Mouse (Mus musculus): ENCODE results near the gene Vwa7. TPM values are rescaled to one million over a fixed set of nuclear protein-coding genes. Genes with fewer than 3 reads are reported as not detected.

Vwa7 gene
- polyA plus RNA-seq, 1 experiment from 2014 or later: 0.28 TPM

GRCm38 (mm10) chr17:35052271-35052798, 36.0 kb downstream of the Vwa7 start:
- Histone ChIP-seq H3K36me3 (ENCODE audit: control insufficient read depth, insufficient read depth, low read length) (peaks cover 29% of the 10 kb centered on the region), H3K27me3 (ENCODE audit: control insufficient read depth, insufficient read depth, low read length) (no peaks in the 10 kb centered on the region), H3K9me3 (ENCODE audit: control insufficient read depth, low read length) (no peaks in the 10 kb centered on the region), H3K27ac (replicated peaks) (peak overlapping the region; percentile 99), H3K4me2 (replicated peaks; ENCODE audit: low read depth) (peak overlapping the region; percentile 83), H3K4me3 (ENCODE audit: low read depth, low read length) (peak overlapping the region; percentile 72), H3K4me1 (replicated peaks; ENCODE audit: control insufficient read depth, insufficient read depth) (peaks cover 12% of the 10 kb centered on the region; the same call in 1 of the 2 replicates), H3K9ac (ENCODE audit: low read length) (peak overlapping the region; percentile 88)
- no peak for TF ChIP-seq CTCF (IDR thresholded peaks at IDR 0.05; ENCODE audit: low read depth)
- no peak for TF ChIP-seq EP300 (optimal IDR thresholded peaks at IDR 0.05)
- WGBS: 57% methylated on average over 12 of the region's 12 CpGs
- DNase-seq (ENCODE audit: low spot score) (no peak), ATAC-seq (ENCODE audit: low FRiP score, low TSS enrichment) (no peak)

- Histone ChIP-seq H3K36me3 (ENCODE audit: control insufficient read depth, insufficient read depth, low read length) (peaks cover 36% of the 10 kb centered on the region), H3K9ac (ENCODE audit: low read length) (no peak overlapping the region), H3K4me3 (ENCODE audit: low read depth, low read length) (no peak overlapping the region), H3K27ac (replicated peaks) (no peak overlapping the region), H3K9me3 (ENCODE audit: control insufficient read depth, low read length) (no peaks in the 10 kb centered on the region), H3K27me3 (ENCODE audit: control insufficient read depth, insufficient read depth, low read length) (no peaks in the 10 kb centered on the region), H3K4me1 (replicated peaks; ENCODE audit: control insufficient read depth, insufficient read depth) (0 out of 2 replicates have a peak, but pooled peaks cover 4% of the 10 kb centered on the region), H3K4me2 (replicated peaks; ENCODE audit: low read depth) (no peak overlapping the region)
- ATAC-seq (ENCODE audit: low FRiP score, low TSS enrichment) (no peak), DNase-seq (ENCODE audit: low spot score) (no peak)
- TF ChIP-seq EP300 (optimal IDR thresholded peaks at IDR 0.05): no peak
- TF ChIP-seq CTCF (IDR thresholded peaks at IDR 0.05; ENCODE audit: low read depth): no peak
- 83% methylated on average over 7 of the region's 7 CpGs for WGBS
These were observed 39.5 kb downstream of the Vwa7 start for GRCm38 (mm10) chr17:35055691-35056495.

GRCm38 (mm10) chr17:35057090-35057489, 40.7 kb downstream of the Vwa7 start:
- no peak for TF ChIP-seq EP300 (optimal IDR thresholded peaks at IDR 0.05)
- TF ChIP-seq CTCF (IDR thresholded peaks at IDR 0.05; ENCODE audit: low read depth): no peak
- 60% methylated on average over 3 of the region's 3 CpGs for WGBS
- Histone ChIP-seq H3K27me3 (ENCODE audit: control insufficient read depth, insufficient read depth, low read length) (no peaks in the 10 kb centered on the region), H3K4me1 (replicated peaks; ENCODE audit: control insufficient read depth, insufficient read depth) (0 out of 2 replicates have a peak, but pooled peaks cover 2% of the 10 kb centered on the region), H3K4me2 (replicated peaks; ENCODE audit: low read depth) (no peak overlapping the region), H3K36me3 (ENCODE audit: control insufficient read depth, insufficient read depth, low read length) (peaks cover 40% of the 10 kb centered on the region), H3K9ac (ENCODE audit: low read length) (no peak overlapping the region), H3K9me3 (ENCODE audit: control insufficient read depth, low read length) (no peaks in the 10 kb centered on the region), H3K27ac (replicated peaks) (no peak overlapping the region), H3K4me3 (ENCODE audit: low read depth, low read length) (no peak overlapping the region)
- DNase-seq (ENCODE audit: low spot score) (no peak), ATAC-seq (ENCODE audit: low FRiP score, low TSS enrichment) (no peak)

- H3K9me3 ChIP-seq (ENCODE audit: control insufficient read depth, low read length): no peaks in the 10 kb centered on the region
- ATAC-seq (ENCODE audit: low FRiP score, low TSS enrichment) (no peak), DNase-seq (ENCODE audit: low spot score) (no peak)
- 0 out of 2 replicates have a peak overlapping the region, but pooled peaks have one; percentile 65 for H3K4me3 ChIP-seq (ENCODE audit: low read depth, low read length)
- H3K4me2 ChIP-seq (replicated peaks; ENCODE audit: low read depth): peak overlapping the region; percentile 63; the same call in 1 of the 2 replicates
- peak overlapping the region; percentile 38; the same call in 1 of the 2 replicates for H3K9ac ChIP-seq (ENCODE audit: low read length)
- no peaks in the 10 kb centered on the region for H3K27me3 ChIP-seq (ENCODE audit: control insufficient read depth, insufficient read depth, low read length)
- H3K27ac ChIP-seq (replicated peaks): peak overlapping the region; percentile 63
- H3K36me3 ChIP-seq (ENCODE audit: control insufficient read depth, insufficient read depth, low read length): peaks cover 34% of the 10 kb centered on the region
- no peaks in the 10 kb centered on the region for H3K4me1 ChIP-seq (replicated peaks; ENCODE audit: control insufficient read depth, insufficient read depth)
- TF ChIP-seq EP300 (optimal IDR thresholded peaks at IDR 0.05) (no peak), CTCF (IDR thresholded peaks at IDR 0.05; ENCODE audit: low read depth) (no peak)
- 44% methylated on average over 9 of the region's 9 CpGs for whole genome bisulfite sequencing
These were observed 41.9 kb downstream of the Vwa7 start for GRCm38 (mm10) chr17:35058316-35058715.

- no peaks in the 10 kb centered on the region for H3K9me3 ChIP-seq (ENCODE audit: control insufficient read depth, low read length)
- peak within 1 kb of the TSS; percentile 89 for H3K27ac ChIP-seq (replicated peaks)
- H3K27me3 ChIP-seq (ENCODE audit: control insufficient read depth, insufficient read depth, low read length): no peaks in the 10 kb centered on the region
- no peaks in the 10 kb centered on the region for H3K4me1 ChIP-seq (replicated peaks; ENCODE audit: control insufficient read depth, insufficient read depth)
- peak; percentile 85 for DNase-seq (ENCODE audit: low spot score)
- H3K4me2 ChIP-seq (replicated peaks; ENCODE audit: low read depth): peak within 1 kb of the TSS; percentile 63
- peak; percentile 88 for ATAC-seq (ENCODE audit: low FRiP score, low TSS enrichment)
- peak within 1 kb of the TSS; percentile 65 for H3K4me3 ChIP-seq (ENCODE audit: low read depth, low read length)
- H3K9ac ChIP-seq (ENCODE audit: low read length): peak within 1 kb of the TSS; percentile 79
- TF ChIP-seq EP300 (optimal IDR thresholded peaks at IDR 0.05): no peak
- TF ChIP-seq CTCF (IDR thresholded peaks at IDR 0.05; ENCODE audit: low read depth): peak; percentile 79
- H3K36me3 ChIP-seq (ENCODE audit: control insufficient read depth, insufficient read depth, low read length): peaks cover 28% of the 10 kb centered on the region
- under 1% methylated on average over 57 of the region's 57 CpGs for WGBS
These were observed 42.8 kb downstream of the Vwa7 start, which contains the start of gene Ddah2 for GRCm38 (mm10) chr17:35058911-35059892. Ddah2 (plus strand) TSS chr17:35059035.
